8 mouse cellular contexts compared by ENCODE assay signal in the genomic region with DNA sequence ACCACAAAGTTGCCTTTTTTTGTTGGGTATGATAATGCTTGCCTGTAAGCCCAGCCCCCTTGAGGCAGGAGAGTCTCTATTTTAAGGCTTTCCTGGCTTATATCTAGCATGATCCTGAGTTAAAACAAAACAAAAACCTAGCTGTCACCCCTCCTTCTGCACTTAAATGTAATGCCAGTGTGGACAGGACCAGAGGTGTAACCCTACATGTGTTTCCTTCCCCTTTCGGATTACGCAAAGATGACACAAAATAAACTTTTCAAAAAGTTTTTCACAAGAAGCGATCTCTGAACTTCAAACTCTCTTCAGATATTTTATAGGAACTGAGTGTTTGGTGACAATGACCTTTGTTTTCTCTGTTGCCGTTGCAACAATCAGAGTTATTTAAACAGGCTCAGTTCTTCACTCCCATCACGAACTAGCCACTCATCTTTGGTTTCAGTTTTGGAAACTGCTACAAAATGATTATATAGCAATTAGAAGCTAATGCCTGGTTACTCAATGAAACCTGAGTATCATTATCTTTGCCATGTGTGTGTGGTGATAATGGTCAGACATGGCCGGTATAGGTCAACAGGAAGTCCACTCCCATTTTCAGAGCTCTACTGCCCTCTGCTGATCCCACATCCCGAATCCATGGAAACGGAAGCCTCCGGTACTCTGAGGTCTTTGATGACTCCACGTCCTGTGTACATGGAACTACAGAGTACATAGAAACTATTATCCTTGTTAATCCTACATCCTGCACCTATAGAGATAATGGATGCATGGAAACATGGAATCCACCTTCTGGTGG.
DNase-seq lines count a peak whose midpoint lies in the region; ATAC-seq lines count a peak whose summit lies in the region.

No protein-coding gene starts in this region.

- H3K27ac ChIP-seq in heart, embryonic 11.5 days (ENCODE audit: low read depth, low read length), result no peak overlapping the region

- no peaks in the 10 kb centered on the region for H3K36me3 ChIP-seq in heart, embryonic 11.5 days (ENCODE audit: control insufficient read depth, insufficient read depth, low read length)

- H3K9ac ChIP-seq in heart, embryonic 11.5 days (ENCODE audit: low read depth, low read length), result no peak overlapping the region

- H3K27me3 ChIP-seq in heart, embryonic 11.5 days (ENCODE audit: control insufficient read depth, insufficient read depth, low read length), result no peaks in the 10 kb centered on the region

- intact Hi-C loops in left cerebral cortex, postnatal 10 days (cut with DNase I), result loop anchor here (5.0 kb wide), 1 partner anchor 730 kb away; no protein-coding TSS in a partner anchor

- no peaks in the 10 kb centered on the region for H3K4me1 ChIP-seq in heart, embryonic 11.5 days (ENCODE audit: control insufficient read depth, insufficient read depth, low read length)

- H3K4me2 ChIP-seq in heart, embryonic 11.5 days, result no peak overlapping the region

- no peak for ATAC-seq in heart, embryonic 11.5 days (replicated peaks; ENCODE audit: insufficient number of reproducible peaks, low FRiP score, low TSS enrichment)
- peak; percentile 89 for ATAC-seq in megakaryocyte progenitor cell, adult 5-6 weeks (replicated peaks; ENCODE audit: poor library complexity)

- H3K4me3 ChIP-seq in heart, embryonic 11.5 days (ENCODE audit: low read depth, low read length), result no peak overlapping the region

- no peaks in the 10 kb centered on the region for H3K9me3 ChIP-seq in heart, embryonic 11.5 days (replicated peaks; ENCODE audit: control insufficient read depth, low read length)

- DNase-seq in heart, adult 11 months, result peak; percentile 97
- DNase-seq in adrenal gland, adult 8-10 months, result peak; percentile 66
- DNase-seq in embryo, embryonic 9.5 days (ENCODE audit: extremely low spot score), result peak; percentile 55
- DNase-seq in heart, postnatal 4 days, result peak; percentile 89
- peak; percentile 31 to 72 for DNase-seq in left cerebral cortex, postnatal 10 days (ENCODE audit: extremely low spot score in 1 of 2, low spot score in 2 of 2)
- DNase-seq in telencephalon, adult 2 months (ENCODE audit: low read depth, low spot score), result peak; percentile 15

- WGBS in heart, embryonic 11.5 days (ENCODE audit: insufficient replicate concordance), result 64% methylated on average over 10 of the region's 10 CpGs

Comparison
In these comparisons a context has a peak if more than half of its experiments do, and no peak if none do; other contexts are left out.
1. DNase-seq: peak in every context shown above with its lines; median percentile 97 in heart, adult 11 months; 89 in heart, postnatal 4 days; 66 in adrenal gland, adult 8-10 months; 55 in embryo, embryonic 9.5 days; 52 in left cerebral cortex, postnatal 10 days; 15 in telencephalon, adult 2 months.